Mouse (Mus musculus): ENCODE measurements around the gene Dkkl1. TPM values are rescaled to one million over a fixed set of nuclear protein-coding genes. Genes with fewer than 3 reads are reported as not detected.
A peak's percentile ranks its signal among the peaks of the same experiment; 100 is the strongest.

Dkkl1 gene
- polyA plus RNA-seq, 1 experiment from 2014 or later: 8.7 TPM

GRCm38 (mm10) chr7:45165701-45166100, 46.2 kb downstream of the Dkkl1 start:
- no peak overlapping the region for H3K27ac ChIP-seq
- WGBS: 45% methylated on average over 11 of the region's 11 CpGs
- peaks cover 80% of the 10 kb centered on the region for H3K27me3 ChIP-seq (ENCODE audit: control insufficient read depth, insufficient read depth, low read length)
- ATAC-seq (ENCODE audit: low FRiP score): no peak
- no peak overlapping the region for H3K9ac ChIP-seq
- 0 out of 2 replicates have a peak, but pooled peaks cover 6% of the 10 kb centered on the region for H3K9me3 ChIP-seq (ENCODE audit: control insufficient read depth, low read length)
- peaks cover 28% of the 10 kb centered on the region for H3K4me1 ChIP-seq (replicated peaks; ENCODE audit: control insufficient read depth, insufficient read depth, low read length)
- no peaks in the 10 kb centered on the region for H3K36me3 ChIP-seq (replicated peaks; ENCODE audit: control insufficient read depth, insufficient read depth)
- no peak overlapping the region for H3K4me3 ChIP-seq (replicated peaks; ENCODE audit: low read length)
- no peak overlapping the region for H3K4me2 ChIP-seq (replicated peaks)
- no peak for DNase-seq (ENCODE audit: low spot score)

- Histone ChIP-seq H3K4me1 (replicated peaks; ENCODE audit: control insufficient read depth, insufficient read depth, low read length) (peaks cover 28% of the 10 kb centered on the region), H3K4me3 (replicated peaks; ENCODE audit: low read length) (no peak overlapping the region), H3K36me3 (replicated peaks; ENCODE audit: control insufficient read depth, insufficient read depth) (0 out of 2 replicates have a peak, but pooled peaks cover 9% of the 10 kb centered on the region), H3K9ac (no peak overlapping the region), H3K27ac (no peak overlapping the region), H3K9me3 (ENCODE audit: control insufficient read depth, low read length) (0 out of 2 replicates have a peak, but pooled peaks cover 5% of the 10 kb centered on the region), H3K27me3 (ENCODE audit: control insufficient read depth, insufficient read depth, low read length) (peaks cover 74% of the 10 kb centered on the region), H3K4me2 (replicated peaks) (no peak overlapping the region)
- 69% methylated on average over 5 of the region's 5 CpGs for WGBS
- no peak for DNase-seq (ENCODE audit: low spot score)
- no peak for ATAC-seq (ENCODE audit: low FRiP score)
Measured at GRCm38 (mm10) chr7:45164833-45165232, 47.1 kb downstream of the Dkkl1 start.

GRCm38 (mm10) chr7:45163735-45164490, 48.0 kb downstream of the Dkkl1 start, which contains the start of gene Slc17a7:
TSS of gene Slc17a7 (plus strand) at chr7:45163949.
- H3K36me3 ChIP-seq (replicated peaks; ENCODE audit: control insufficient read depth, insufficient read depth): peaks cover 17% of the 10 kb centered on the region; the same call in 1 of the 2 replicates
- peak within 1 kb of the TSS; percentile 54 for H3K4me2 ChIP-seq (replicated peaks)
- no peak for ATAC-seq (ENCODE audit: low FRiP score)
- H3K4me3 ChIP-seq (replicated peaks; ENCODE audit: low read length): peak within 1 kb of the TSS; percentile 25
- no peaks in the 10 kb centered on the region for H3K9me3 ChIP-seq (ENCODE audit: control insufficient read depth, low read length)
- no peak within 1 kb of the TSS for H3K27ac ChIP-seq
- peaks cover 65% of the 10 kb centered on the region for H3K27me3 ChIP-seq (ENCODE audit: control insufficient read depth, insufficient read depth, low read length)
- H3K4me1 ChIP-seq (replicated peaks; ENCODE audit: control insufficient read depth, insufficient read depth, low read length): peaks cover 28% of the 10 kb centered on the region
- peak within 1 kb of the TSS; percentile 42 for H3K9ac ChIP-seq
- 3% methylated on average over 36 of the region's 41 CpGs for WGBS
- DNase-seq (ENCODE audit: low spot score): no peak

- H3K9ac ChIP-seq: no peak overlapping the region
- no peak overlapping the region for H3K4me3 ChIP-seq (replicated peaks; ENCODE audit: low read length)
- DNase-seq (ENCODE audit: low spot score): no peak
- 79% methylated on average over 9 of the region's 9 CpGs for whole genome bisulfite sequencing
- peaks cover 57% of the 10 kb centered on the region for H3K27me3 ChIP-seq (ENCODE audit: control insufficient read depth, insufficient read depth, low read length)
- no peak overlapping the region for H3K4me2 ChIP-seq (replicated peaks)
- no peak overlapping the region for H3K27ac ChIP-seq
- H3K36me3 ChIP-seq (replicated peaks; ENCODE audit: control insufficient read depth, insufficient read depth): peaks cover 22% of the 10 kb centered on the region; the same call in 1 of the 2 replicates
- peaks cover 23% of the 10 kb centered on the region for H3K4me1 ChIP-seq (replicated peaks; ENCODE audit: control insufficient read depth, insufficient read depth, low read length)
- no peak for ATAC-seq (ENCODE audit: low FRiP score)
- H3K9me3 ChIP-seq (ENCODE audit: control insufficient read depth, low read length): no peaks in the 10 kb centered on the region
Measured at GRCm38 (mm10) chr7:45162996-45163615, 48.8 kb downstream of the Dkkl1 start.

- Histone ChIP-seq H3K9ac (0 out of 2 replicates have a peak overlapping the region, but pooled peaks have one; percentile 26), H3K9me3 (ENCODE audit: control insufficient read depth, low read length) (no peaks in the 10 kb centered on the region), H3K27ac (no peak overlapping the region), H3K27me3 (ENCODE audit: control insufficient read depth, insufficient read depth, low read length) (peaks cover 52% of the 10 kb centered on the region), H3K36me3 (replicated peaks; ENCODE audit: control insufficient read depth, insufficient read depth) (peaks cover 22% of the 10 kb centered on the region), H3K4me1 (replicated peaks; ENCODE audit: control insufficient read depth, insufficient read depth, low read length) (peaks cover 18% of the 10 kb centered on the region), H3K4me2 (replicated peaks) (peak overlapping the region; percentile 70), H3K4me3 (replicated peaks; ENCODE audit: low read length) (peak overlapping the region; percentile 34)
- WGBS: 28% methylated on average over 6 of the region's 6 CpGs
- DNase-seq (ENCODE audit: low spot score): no peak
- ATAC-seq (ENCODE audit: low FRiP score): no peak
Measured at GRCm38 (mm10) chr7:45162551-45162950, 49.4 kb downstream of the Dkkl1 start.

- Histone ChIP-seq H3K9ac (0 out of 2 replicates have a peak overlapping the region, but pooled peaks have one; percentile 26), H3K27me3 (ENCODE audit: control insufficient read depth, insufficient read depth, low read length) (peaks cover 44% of the 10 kb centered on the region), H3K27ac (0 out of 2 replicates have a peak overlapping the region, but pooled peaks have one; percentile 20), H3K4me1 (replicated peaks; ENCODE audit: control insufficient read depth, insufficient read depth, low read length) (peaks cover 18% of the 10 kb centered on the region), H3K36me3 (replicated peaks; ENCODE audit: control insufficient read depth, insufficient read depth) (peaks cover 22% of the 10 kb centered on the region), H3K4me2 (replicated peaks) (peak overlapping the region; percentile 70), H3K9me3 (ENCODE audit: control insufficient read depth, low read length) (no peaks in the 10 kb centered on the region), H3K4me3 (replicated peaks; ENCODE audit: low read length) (peak overlapping the region; percentile 34)
- ATAC-seq (ENCODE audit: low FRiP score): peak; percentile 92
- WGBS: 5% methylated on average over 35 of the region's 35 CpGs
- peak; percentile 90 for DNase-seq (ENCODE audit: low spot score)
Measured at GRCm38 (mm10) chr7:45161612-45162473, 50.1 kb downstream of the Dkkl1 start.

GRCm38 (mm10) chr7:45160866-45161265, 51.1 kb downstream of the Dkkl1 start:
- ATAC-seq (ENCODE audit: low FRiP score): no peak
- H3K4me2 ChIP-seq (replicated peaks): no peak overlapping the region
- no peak overlapping the region for H3K4me3 ChIP-seq (replicated peaks; ENCODE audit: low read length)
- H3K4me1 ChIP-seq (replicated peaks; ENCODE audit: control insufficient read depth, insufficient read depth, low read length): peaks cover 18% of the 10 kb centered on the region
- H3K36me3 ChIP-seq (replicated peaks; ENCODE audit: control insufficient read depth, insufficient read depth): peaks cover 25% of the 10 kb centered on the region
- DNase-seq (ENCODE audit: low spot score): no peak
- H3K27me3 ChIP-seq (ENCODE audit: control insufficient read depth, insufficient read depth, low read length): peaks cover 35% of the 10 kb centered on the region
- no peaks in the 10 kb centered on the region for H3K9me3 ChIP-seq (ENCODE audit: control insufficient read depth, low read length)
- H3K27ac ChIP-seq: no peak overlapping the region
- 91% methylated on average over 3 of the region's 3 CpGs for WGBS
- H3K9ac ChIP-seq: no peak overlapping the region

- ATAC-seq (ENCODE audit: low FRiP score) (no peak), DNase-seq (ENCODE audit: low spot score) (no peak)
- no peak overlapping the region for H3K4me2 ChIP-seq (replicated peaks)
- H3K36me3 ChIP-seq (replicated peaks; ENCODE audit: control insufficient read depth, insufficient read depth): peaks cover 25% of the 10 kb centered on the region
- H3K9me3 ChIP-seq (ENCODE audit: control insufficient read depth, low read length): no peaks in the 10 kb centered on the region
- 94% methylated on average over 6 of the region's 6 CpGs for WGBS
- no peak overlapping the region for H3K27ac ChIP-seq
- H3K4me1 ChIP-seq (replicated peaks; ENCODE audit: control insufficient read depth, insufficient read depth, low read length): peaks cover 18% of the 10 kb centered on the region
- H3K9ac ChIP-seq: no peak overlapping the region
- no peak overlapping the region for H3K4me3 ChIP-seq (replicated peaks; ENCODE audit: low read length)
- peaks cover 30% of the 10 kb centered on the region for H3K27me3 ChIP-seq (ENCODE audit: control insufficient read depth, insufficient read depth, low read length)
Measured at GRCm38 (mm10) chr7:45160316-45160800, 51.6 kb downstream of the Dkkl1 start.

Data from hindbrain, embryonic 14.5 days (tissue).